Mouse (Mus musculus) testis, postnatal 14 days (tissue): ENCODE data around the gene Foxn1.

Experiments used
- DNase-seq: peaks from one replicate; pipeline ENCODE4 v3.0.0; 2021; ENCODE audit warnings: low spot score

Gene Foxn1

DNA sequence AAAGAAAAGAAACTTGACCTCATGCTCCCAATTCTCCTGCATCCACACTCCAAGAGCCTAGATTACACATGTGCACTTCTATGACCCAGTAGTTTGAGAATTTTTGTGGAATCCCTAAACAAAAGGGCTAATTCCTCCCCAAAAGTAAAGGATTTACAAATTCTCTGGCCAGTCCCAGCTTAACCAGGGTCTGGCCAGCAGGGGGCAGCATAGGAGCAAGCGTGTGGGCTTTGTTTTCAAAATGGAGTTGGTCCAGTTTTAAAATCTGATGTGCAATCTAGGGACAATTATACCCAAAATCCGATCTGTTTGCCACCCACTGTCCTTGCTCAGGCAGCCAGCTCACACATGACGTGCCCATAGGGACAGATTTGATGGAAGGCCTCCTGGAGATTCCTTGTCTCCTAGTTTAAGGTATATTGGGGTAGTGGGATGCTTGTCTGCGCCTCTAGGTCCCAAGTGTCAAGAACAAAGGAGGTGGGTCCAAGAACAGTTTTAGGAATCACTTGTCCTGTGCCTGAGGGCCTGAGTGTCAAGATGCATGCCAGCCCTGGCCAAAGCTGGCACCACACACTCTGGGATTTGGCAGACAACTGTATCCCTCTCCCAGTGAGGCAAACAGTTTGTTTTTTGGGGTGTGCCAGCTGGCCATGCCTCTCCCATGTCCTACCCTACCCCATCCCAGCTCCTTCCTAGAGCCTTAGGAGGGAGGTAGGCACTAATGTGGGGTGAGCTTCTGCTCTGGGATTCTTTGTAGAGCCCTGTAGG lies 30.7 kb downstream of the Foxn1 start:
- no peak for DNase-seq

DNA sequence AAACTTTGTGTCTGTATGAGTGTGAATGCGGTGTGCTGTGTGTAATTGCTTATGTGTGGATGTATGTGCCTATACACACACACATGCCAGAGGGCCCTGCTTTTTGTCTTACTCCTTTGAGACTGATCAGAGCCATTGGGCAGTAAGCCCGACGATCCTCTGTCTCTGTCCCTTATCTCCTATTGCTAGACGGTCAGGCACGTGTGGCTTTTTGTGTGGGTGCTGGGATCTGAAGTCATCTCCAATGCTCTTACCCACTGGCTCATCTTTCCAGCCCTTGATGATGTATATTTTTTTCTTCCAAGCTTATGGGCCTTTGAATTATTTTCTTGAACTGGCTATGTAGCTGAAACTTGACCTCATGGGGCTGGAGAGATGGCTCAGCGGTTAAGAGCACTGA lies 31.5 kb downstream of the Foxn1 start:
- no peak for DNase-seq

DNA sequence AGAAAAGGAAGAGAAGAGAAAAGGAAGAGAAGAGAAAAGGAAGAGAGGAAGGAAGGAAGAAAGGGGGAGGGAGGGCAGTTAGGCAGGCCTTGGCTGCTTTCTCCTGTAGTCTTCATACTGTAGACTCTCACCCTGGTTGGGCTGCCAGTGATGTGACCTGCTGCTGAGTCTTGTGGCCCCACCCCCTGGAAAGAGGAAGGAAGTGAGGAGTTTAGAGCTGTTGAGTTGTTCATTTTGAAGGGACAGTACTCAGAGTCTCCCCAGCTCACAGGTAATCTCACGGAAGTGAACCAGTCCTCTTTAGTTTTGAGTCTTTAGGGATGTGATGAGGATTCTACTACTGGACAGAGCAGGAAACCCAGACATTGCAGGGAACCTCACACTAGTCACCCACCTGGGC lies 33.3 kb downstream of the Foxn1 start:
- DNase-seq: no peak

DNA sequence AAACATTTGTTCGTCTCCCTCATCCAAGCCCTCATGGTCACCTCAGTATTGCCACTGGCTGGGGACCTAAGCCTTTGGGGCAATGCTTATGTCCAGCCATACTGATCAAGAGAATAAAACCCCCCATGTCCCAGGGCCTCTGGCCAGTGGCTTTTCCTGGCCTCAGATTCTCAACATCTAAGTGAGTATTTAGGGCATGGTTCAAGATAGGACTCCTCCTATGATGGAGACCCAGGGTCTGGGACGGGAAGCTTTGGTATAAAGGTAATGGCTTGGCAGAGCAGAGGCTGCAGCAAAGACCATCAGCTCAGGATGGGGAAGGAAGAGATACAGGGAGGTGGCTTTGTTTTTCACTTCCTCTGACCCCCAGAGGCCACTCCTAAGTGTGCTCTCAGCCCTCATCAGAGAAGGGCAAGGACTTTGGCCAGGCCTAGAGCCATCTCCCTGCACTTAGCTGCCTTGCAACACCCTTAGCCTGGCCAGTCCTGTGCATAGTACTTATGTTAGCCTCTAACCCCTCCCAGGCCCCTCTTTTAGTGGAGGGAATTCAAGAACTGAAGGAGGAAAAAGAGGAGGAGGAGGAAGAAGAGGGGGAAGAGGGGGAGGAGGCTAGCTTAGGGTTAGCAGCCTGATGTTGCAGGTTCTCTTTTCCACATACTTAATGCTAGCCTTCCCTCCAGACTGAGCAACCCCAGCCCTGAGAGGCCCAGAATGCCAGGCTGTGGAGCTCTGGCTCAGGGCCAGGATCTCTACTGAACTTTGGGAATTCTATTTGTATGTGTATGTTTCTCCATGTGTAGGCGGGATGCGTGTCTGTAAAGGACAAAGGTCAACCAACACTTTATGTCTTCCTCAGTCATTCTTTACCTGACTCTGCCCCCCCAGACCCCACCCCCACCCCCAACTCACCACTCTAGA lies 36.7 kb downstream of the Foxn1 start:
- no peak for DNase-seq

DNA sequence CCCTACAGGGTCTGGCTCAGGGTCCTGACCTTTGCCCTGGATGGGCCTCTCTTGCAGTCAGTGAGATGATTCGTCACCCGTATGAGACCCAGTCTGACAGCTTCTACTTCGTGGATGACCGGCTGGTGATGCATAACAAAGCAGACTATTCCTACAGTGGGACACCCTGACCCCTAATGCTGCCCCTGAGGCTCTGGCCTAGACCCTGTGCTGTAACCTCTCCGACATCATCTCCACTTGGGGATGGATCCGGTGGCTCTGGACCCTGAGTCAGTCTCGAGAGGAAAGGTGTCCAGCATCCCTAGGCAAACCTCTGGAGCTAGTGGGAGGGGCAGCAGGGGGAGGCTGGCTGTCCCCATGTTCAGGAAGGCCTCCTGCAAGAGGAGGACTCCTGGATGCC lies 37.9 kb downstream of the Foxn1 start:
- no peak for DNase-seq

DNA sequence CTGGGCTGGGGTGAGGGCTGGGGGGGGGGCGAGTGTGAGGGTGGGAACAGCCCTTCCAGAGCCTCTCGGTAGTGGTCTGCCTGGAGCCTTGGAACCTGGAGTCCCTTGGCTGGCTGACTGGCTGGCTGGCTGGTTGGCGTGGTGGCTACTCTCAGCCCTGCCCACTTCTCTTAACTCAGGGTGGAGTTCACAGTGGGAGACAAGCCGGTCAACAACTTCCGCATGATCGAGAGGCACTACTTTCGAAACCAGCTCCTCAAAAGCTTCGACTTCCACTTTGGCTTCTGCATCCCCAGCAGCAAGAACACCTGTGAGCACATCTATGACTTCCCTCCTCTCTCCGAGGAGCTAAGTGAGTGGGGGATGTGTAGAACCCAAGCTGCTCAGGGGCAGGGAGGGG lies 38.5 kb downstream of the Foxn1 start:
- DNase-seq: no peak

DNA sequence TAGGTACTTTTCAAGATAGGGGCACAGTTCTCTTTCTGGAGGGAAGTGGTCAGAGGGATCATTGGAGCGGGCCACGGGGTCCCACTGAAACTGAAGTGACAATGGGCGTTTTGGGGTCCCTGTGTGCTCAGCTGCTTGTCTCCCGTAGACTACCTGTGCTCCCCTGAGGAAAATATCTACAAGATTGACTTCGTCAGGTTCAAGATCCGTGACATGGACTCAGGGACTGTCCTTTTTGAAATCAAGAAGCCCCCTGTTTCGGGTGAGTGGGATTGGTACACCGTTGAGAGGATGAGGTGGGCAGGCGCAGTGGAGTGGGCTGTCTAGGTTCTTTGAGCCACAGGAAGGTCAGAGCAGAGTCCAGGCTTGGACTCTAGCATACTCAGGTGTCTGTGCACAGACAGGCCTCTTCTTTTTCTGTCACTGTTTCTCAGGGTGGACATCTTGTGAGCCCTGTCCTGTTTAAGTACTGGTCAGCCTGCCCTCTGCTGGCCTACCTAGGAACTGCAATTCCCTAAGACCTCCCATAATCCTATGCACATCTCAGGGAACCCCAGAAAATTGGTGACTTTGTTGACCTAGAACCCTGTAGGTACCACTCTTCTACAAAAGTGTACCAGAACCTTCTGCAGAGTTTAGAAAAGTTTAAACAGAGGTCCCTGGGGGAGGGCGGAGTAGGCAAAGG lies 39.1 kb downstream of the Foxn1 start:
- peak; percentile 61 for DNase-seq

DNA sequence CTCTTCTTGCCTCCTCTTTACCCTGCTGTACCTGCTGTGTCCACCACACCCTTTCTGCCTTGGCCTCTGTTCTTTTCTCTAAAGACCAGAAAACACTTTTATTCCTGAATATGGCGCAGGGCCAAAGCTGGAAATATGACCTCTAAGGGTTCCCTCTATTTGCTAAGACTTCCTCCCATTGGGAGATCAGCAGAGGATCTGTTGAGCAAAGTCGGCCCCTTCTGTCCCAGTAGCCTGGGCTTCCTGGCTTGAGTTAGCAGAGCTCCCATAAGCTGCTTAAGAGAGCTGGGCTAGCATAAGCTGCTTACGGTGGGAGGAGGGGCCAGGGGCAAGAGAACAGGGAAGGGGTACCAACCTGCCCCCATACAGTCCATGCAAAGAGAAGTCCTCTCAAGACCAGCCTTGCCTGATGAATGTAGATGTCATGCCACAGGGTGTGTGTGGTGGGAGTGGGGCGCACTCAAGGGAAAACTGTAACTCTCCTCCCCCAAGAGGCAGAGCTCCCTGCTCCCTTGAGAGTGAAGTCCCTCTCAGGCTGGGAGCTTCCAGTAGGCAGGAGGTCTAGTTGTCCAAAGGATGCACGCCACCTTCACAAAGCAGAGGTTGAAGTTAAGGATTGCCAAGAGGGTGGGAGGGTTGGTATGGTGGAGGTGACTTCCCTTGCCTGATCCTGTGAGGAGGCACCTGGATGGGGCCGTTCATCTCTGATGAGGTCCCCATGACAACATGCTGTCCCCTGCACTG lies 39.9 kb downstream of the Foxn1 start:
- no peak for DNase-seq

DNA sequence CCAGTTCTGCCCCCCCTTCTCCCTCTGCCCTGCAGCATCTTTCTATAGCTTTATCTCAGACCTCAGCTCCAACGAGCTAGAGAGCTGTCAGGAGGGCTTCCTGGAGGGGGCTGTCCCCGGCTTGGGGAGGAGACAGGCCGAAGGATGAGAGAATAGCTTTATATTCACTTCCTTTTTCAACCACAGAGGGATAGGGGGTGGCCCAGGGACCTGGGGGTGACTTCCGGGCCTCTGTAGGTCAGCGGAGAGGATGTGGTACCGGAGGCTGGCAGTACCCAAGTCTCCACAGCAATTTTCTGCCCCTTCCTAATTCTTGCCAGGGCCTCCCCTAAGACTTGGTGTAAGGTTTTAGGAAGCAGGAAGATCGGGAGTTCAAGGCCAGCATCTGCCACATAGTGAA lies 40.6 kb downstream of the Foxn1 start:
- no peak for DNase-seq

DNA sequence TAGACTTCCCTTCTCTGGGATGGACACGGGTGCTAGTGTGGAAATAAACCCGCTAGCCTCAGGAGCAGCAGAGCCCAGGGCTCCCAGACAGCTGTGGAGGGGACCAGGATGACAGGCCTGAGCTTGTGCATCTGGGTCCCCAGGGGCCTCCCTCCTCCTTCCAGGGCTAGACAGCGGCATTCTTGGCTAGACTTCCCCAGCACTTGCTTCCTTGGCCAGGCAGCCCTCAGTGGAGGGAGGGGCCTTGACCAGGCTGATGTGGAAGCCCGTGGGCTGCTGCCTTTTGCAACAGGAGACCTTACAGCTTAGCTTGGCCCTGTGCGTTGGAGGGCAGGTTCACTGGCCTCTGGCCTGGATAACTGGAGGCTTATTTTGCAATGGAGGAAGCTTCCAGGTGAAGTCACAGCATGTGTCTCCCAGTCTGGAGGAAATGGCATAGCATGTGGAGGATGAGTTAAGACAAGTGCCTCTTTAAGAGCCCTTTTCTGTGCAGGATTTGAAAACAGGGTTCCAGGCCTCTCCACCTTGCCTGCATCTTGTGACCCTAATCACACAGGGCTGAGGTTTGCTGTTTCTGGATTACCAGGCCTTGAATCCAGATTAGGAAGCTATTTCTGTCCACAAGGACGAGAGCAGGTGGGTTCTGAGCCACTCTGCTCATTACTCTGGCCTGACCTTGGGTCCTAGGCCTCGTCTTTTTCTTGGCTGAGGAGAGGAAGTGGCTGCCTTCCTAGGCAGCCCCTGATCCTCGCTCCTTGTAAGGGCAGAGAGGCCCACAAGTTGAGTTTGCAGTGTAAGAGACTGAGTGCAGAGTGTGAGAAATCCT lies 41.3 kb downstream of the Foxn1 start:
- peak; percentile 62 for DNase-seq

DNA sequence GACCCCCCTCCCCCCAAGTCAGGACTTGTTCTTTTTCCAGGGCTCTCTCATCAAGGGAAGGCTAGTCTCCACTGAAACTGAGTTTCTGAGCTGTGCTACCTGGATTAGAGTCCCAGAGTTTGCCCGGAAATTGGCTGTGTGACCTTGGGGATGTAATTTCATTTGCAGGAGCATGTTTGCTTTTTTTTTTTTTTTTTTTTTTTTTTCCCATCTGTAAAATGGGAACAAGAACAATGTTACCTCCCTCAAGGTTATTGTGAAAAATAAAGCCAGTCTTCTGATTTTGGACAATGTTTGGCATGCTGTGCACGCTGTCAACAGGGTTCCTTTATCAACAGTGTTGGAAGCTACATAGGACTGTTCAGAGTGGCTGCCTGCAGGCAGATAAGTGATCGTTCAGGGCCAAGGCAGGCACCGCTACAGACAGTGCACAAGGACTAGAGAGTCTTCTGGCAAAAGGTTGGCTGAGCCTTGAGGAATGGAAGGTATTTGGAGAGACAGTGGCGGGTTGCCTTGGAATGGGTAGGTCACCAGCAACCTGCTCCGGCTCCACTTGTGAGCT lies 41.9 kb downstream of the Foxn1 start:
- peak; percentile 64 for DNase-seq

DNA sequence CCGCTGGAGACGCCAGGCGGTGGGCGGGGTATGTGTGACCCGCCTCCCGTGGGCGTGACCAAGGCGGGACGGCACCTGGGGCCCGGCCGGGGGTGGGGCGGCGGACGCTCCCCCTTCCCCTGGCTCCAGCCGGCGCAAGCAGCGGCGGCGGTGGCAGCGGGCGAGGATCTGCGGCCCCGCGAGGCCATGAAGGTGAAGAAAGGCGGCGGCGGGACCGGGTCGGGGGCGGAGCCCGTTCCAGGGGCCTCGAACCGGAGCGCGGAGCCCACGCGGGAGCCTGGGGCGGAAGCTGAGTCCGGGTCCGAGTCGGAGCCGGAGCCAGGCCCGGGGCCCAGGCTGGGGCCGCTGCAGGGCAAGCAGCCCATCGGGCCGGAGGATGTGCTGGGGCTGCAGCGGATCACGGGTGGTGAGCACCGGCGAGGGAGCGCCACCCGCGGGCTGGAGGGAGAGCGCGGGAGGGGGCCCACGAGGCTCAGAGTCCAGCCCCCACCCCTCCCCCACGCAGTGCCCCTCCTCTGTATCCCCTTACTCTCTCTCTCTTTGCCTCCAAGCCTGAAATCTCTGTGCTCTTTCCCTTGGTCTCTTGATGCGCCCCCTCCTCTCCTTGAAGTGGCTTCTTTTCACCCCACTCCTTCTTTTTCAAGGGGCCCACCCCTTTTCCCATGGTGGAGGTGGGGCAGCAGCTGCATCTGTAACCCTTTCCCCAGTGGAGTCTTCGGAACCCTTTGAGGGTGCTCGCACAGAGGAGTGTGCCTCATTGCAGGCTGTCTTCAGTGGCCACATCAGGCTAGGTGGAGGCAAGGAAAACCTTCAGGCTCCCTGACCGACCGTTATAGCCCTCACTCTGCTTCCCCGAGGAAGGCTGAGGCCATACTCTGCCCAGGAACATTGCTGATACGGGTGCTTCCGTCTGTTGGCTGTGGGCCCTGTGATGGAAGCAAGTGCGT lies 42.7 kb downstream of the Foxn1 start, which contains the start of gene Unc119:
Unc119 (plus strand) TSS at position 102 of the 947 bp plus-strand sequence.
- peak; percentile 81 for DNase-seq

DNA sequence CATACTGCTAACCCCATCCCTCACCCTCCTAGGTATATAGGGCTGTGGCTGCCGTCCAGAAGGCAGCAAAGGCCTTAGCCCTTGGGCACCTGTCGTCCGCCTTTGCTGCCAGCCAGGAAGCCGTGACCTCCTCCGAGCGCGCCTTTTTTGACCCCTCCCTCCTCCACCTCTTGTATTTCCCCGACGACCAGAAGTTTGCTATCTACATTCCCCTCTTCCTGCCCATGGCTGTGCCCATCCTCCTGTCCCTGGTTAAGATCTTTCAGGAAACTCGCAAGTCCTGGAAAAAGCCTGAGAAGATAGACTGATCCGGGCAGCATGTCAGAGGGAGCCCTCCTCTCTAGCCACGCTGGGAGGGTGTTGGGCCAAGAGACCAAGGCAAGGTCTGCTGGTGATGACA lies 44.7 kb downstream of the Foxn1 start:
- no peak for DNase-seq

DNA sequence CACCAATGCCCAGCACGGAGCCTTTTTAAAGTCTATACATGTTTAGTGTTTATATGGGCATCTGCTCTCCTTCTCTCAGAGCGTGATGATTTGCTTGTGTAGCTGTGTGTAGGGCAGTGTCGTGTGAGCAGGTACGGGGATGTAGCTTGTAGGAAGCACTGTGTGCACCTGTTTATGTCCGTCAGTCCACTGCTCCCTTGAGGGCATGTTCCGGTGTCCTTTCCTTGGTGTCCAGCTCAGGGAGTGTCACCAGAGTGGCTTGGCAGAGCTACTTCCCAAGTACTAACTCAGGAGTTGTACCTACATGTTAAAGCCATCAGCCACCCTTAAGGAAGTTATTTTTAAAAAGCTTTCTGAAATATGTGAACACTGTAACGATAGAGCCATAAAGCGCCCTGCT lies 49.3 kb downstream of the Foxn1 start:
- no peak for DNase-seq

DNA sequence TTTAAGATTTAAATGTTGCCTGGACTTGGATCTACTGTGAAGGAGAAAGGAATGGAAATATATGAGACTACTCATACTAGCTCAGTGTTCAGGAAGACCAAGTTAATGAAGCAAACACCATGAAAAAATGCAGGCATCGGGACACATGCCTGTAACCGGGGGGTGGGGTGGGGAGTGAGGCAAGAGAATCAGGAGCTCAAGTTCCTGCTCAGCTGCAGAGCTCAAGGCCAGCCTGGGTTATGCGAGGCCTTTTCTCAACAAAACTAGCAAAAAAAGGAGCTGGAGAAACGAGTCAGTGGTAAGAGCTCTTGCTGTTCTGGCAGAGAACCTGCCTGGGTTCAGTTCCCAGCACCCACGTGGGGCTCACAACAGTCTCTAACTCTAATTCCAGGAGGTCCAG lies 52.4 kb downstream of the Foxn1 start:
- DNase-seq: no peak

DNA sequence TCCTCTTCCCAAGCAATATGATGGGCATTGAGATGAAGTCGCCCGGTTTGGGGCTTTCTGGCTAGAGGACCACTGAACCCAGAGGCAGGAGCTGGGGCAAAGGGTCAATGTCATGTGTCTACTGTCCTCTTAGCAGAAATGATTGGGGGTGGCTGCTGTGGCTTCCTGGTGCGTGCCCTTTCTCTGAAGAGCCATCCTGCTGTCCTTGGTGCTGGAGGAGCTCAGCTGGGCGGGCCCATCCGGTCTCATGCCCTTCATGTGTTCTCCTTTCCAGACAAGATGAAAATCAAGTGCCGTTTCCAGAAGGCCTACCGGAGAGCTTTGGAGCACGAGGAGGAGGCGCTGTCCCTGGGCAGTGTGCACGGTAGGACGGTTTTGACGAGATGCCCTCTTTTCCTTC lies 53.7 kb downstream of the Foxn1 start:
- DNase-seq: no peak

DNA sequence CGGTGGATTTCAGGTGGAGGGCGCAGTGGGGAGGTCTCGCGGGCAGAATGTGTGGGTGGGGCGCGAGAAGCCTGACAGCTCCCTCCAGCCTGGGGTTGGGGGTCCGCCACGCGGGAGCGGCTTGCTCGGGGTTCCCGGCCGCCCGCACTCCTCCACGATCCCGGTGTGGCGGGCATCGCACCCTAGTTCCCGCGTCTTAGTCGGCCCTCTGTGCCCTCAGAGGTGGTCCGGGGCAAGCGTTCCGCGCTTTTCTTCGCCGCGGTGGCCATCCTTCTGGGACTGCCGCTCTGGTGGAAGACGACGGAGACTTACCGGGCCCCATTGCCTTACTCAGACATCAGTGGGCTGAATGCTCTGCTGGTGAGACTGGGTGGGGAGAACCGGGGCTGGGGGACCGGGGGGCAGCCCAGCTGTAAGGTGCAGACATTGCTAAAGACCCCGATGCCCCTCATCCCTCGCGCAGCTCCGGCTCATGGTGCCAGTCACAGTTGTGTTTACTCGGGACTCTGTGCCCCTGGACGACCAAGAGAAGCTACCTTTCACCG lies 57.8 kb downstream of the Foxn1 start:
- DNase-seq: no peak

DNA sequence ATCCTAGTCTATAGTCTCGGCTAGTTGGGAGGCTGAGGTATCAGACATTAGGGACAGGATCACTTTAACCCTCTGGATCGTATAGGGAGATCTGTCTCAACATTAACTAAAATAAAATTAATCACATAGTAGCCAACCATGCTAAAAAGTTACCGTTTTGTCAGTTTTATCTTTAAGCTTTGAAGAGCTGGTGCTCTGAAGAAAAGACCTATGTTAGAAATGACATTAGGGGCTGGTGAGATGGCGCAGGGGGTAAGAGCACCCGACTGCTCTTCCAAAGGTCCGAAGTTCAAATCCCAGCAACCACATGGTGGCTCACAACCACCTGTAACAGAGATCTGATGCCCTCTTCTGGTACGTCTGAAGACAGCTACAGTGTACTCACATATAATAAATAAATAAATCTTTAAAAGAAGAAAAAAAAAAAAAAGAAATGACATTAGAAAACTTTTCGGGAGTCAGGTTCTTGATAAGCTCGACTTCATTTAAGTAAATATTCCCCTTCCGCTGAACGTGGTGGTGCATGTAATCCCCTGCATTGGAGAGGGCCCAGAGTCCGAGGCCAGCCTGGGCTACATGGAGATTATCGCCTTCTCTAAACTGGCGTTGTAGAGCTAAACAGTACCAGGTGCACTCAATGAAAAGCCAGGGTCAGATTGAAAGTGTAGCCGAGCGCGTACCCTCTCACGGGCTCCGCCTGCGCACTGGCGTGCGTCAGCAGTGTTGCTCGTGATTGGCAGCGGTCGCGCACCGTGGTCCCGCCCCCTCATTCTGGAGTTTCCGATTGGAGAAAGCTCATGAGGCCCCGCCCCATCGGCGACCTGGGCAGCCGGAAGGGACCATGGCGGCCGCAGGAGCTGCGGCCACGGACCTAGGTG lies 58.5 kb downstream of the Foxn1 start, which contains the start of gene Pigs:
Pigs (plus strand) TSS at position 782 of the 878 bp plus-strand sequence.
- DNase-seq: peak; percentile 96
